11 mouse cellular contexts compared by ENCODE assay signal in genomic region chr2:36093914-36094475, GRCm38 (mm10). TPM values are rescaled to one million over a fixed set of nuclear protein-coding genes. Genes with fewer than 3 reads are reported as not detected.
A peak's percentile ranks its signal among the peaks of the same experiment; 100 is the strongest.
DNase-seq lines count a peak whose midpoint lies in the region; ATAC-seq and TF ChIP-seq lines count a peak whose summit lies in the region.
"Had no signal": no experiment of that assay in that cellular context is flagged by ENCODE, and none has a peak within 500 bp of the region (broad histone marks: within the 10 kb centered on the region; RNA-seq: fewer than 3 reads in every experiment).

No protein-coding gene starts in this region.

- WGBS in intestine, embryonic 14.5 days, result 7% methylated on average over 31 of the region's 31 CpGs
- WGBS in intestine, embryonic 15.5 days, result 11% methylated on average over 31 of the region's 31 CpGs
- WGBS in hindbrain, embryonic 15.5 days, result 5% methylated on average over 31 of the region's 31 CpGs

- no peaks in the 10 kb centered on the region for H3K9me3 ChIP-seq in intestine, embryonic 14.5 days (ENCODE audit: control insufficient read depth, low read length)
- no peaks in the 10 kb centered on the region for H3K9me3 ChIP-seq in intestine, embryonic 15.5 days
- H3K9me3 ChIP-seq in hindbrain, embryonic 15.5 days, result no peaks in the 10 kb centered on the region
- H3K9me3 ChIP-seq: heart, embryonic 15.5 days had no signal

- TF ChIP-seq POLR2A in testis, adult 2 months (IDR thresholded peaks at IDR 0.05; ENCODE audit: control insufficient read depth, low read depth, low read length), result no peak

- H3K9ac ChIP-seq in intestine, embryonic 14.5 days (ENCODE audit: low read length), result no peak overlapping the region
- H3K9ac ChIP-seq in intestine, embryonic 15.5 days, result no peak overlapping the region
- no peak overlapping the region for H3K9ac ChIP-seq in hindbrain, embryonic 15.5 days
- H3K9ac ChIP-seq: heart, embryonic 15.5 days had no signal

- DNase-seq in intestine, embryonic 14.5 days (ENCODE audit: low spot score), result peak; percentile 64
- no peak for DNase-seq in testis, postnatal 10 days (ENCODE audit: low spot score)
- DNase-seq in c-Kit-positive CD71-positive TER-119-positive erythroid progenitor cells, embryonic 14.5 days (ENCODE audit: low spot score), result no peak
- no peak for DNase-seq in thymus, postnatal 4 days
- no peak for DNase-seq in left cerebral cortex, adult 11 months (ENCODE audit: low spot score)
- DNase-seq: cerebellum, adult 18-20 months; lung, adult 2 months had no signal

- H3K27ac ChIP-seq in intestine, embryonic 14.5 days (ENCODE audit: low read depth), result no peak overlapping the region
- H3K27ac ChIP-seq in intestine, embryonic 15.5 days, result no peak overlapping the region
- H3K27ac ChIP-seq in testis, adult 2 months (ENCODE audit: control insufficient read depth, insufficient read depth, low read depth, low read length), result no peak overlapping the region
- H3K27ac ChIP-seq in hindbrain, embryonic 15.5 days (replicated peaks), result no peak overlapping the region
- H3K27ac ChIP-seq: heart, embryonic 15.5 days had no signal

- no peak overlapping the region for H3K4me2 ChIP-seq in intestine, embryonic 14.5 days (ENCODE audit: low read length)
- H3K4me2 ChIP-seq in intestine, embryonic 15.5 days (replicated peaks), result no peak overlapping the region; the same call in 1 of the 2 replicates
- H3K4me2 ChIP-seq in hindbrain, embryonic 15.5 days, result 0 out of 2 replicates have a peak overlapping the region, but pooled peaks have one; percentile 5
- H3K4me2 ChIP-seq: heart, embryonic 15.5 days had no signal

- H3K27me3 ChIP-seq in intestine, embryonic 14.5 days (replicated peaks; ENCODE audit: control insufficient read depth, insufficient read depth, low read length), result peaks cover 100% of the 10 kb centered on the region
- peaks cover 95% of the 10 kb centered on the region for H3K27me3 ChIP-seq in intestine, embryonic 15.5 days (replicated peaks)
- H3K27me3 ChIP-seq in testis, adult 2 months (ENCODE audit: control insufficient read depth, insufficient read depth, low read length), result no peaks in the 10 kb centered on the region
- H3K27me3 ChIP-seq in hindbrain, embryonic 15.5 days, result peaks cover 99% of the 10 kb centered on the region

- no peak overlapping the region for H3K4me3 ChIP-seq in intestine, embryonic 14.5 days (ENCODE audit: low read depth, low read length)
- no peak overlapping the region for H3K4me3 ChIP-seq in intestine, embryonic 15.5 days (replicated peaks)
- peak overlapping the region; percentile 33; the same call in 1 of the 2 replicates for H3K4me3 ChIP-seq in testis, adult 2 months (ENCODE audit: control insufficient read depth, low read depth, low read length)
- peak overlapping the region; percentile 1; the same call in 1 of the 2 replicates for H3K4me3 ChIP-seq in hindbrain, embryonic 15.5 days
- H3K4me3 ChIP-seq: heart, embryonic 15.5 days had no signal

- peaks cover 11% of the 10 kb centered on the region; the same call in 1 of the 2 replicates for H3K4me1 ChIP-seq in intestine, embryonic 14.5 days (replicated peaks; ENCODE audit: control insufficient read depth, insufficient read depth, low read length)
- H3K4me1 ChIP-seq in intestine, embryonic 15.5 days (replicated peaks), result peaks cover 14% of the 10 kb centered on the region
- peaks cover 18% of the 10 kb centered on the region for H3K4me1 ChIP-seq in testis, adult 2 months (ENCODE audit: control insufficient read depth, insufficient read depth, low read length)
- peaks cover 19% of the 10 kb centered on the region for H3K4me1 ChIP-seq in hindbrain, embryonic 15.5 days (replicated peaks)

- no peaks in the 10 kb centered on the region for H3K36me3 ChIP-seq in intestine, embryonic 14.5 days (ENCODE audit: control insufficient read depth, insufficient read depth, low read length)
- H3K36me3 ChIP-seq in intestine, embryonic 15.5 days, result no peaks in the 10 kb centered on the region
- H3K36me3 ChIP-seq in testis, adult 2 months (ENCODE audit: control insufficient read depth, insufficient read depth, low read length), result no peaks in the 10 kb centered on the region
- no peaks in the 10 kb centered on the region for H3K36me3 ChIP-seq in hindbrain, embryonic 15.5 days
- H3K36me3 ChIP-seq: heart, embryonic 15.5 days had no signal

- TF ChIP-seq CTCF in testis, adult 2 months (IDR thresholded peaks at IDR 0.05; ENCODE audit: control insufficient read depth, insufficient read depth, insufficient replicate concordance, low read depth, low read length), result no peak

- ATAC-seq in intestine, embryonic 14.5 days (replicated peaks; ENCODE audit: low FRiP score, low TSS enrichment, low read depth), result no peak
- no peak for ATAC-seq in intestine, embryonic 15.5 days
- ATAC-seq in hindbrain, embryonic 15.5 days (ENCODE audit: low FRiP score, low read depth), result no peak

RNA-seq across cellular contexts. Expression of gene Lhx6, which starts 11.2 kb away (rescaled TPM):
- polyA plus RNA-seq in intestine, embryonic 14.5 days (2014; fragmentation: Nextera tagmentation; extraction: Ambion mirVana), result 1.5 and 2.0 TPM in 2 replicates
- polyA plus RNA-seq in intestine, embryonic 15.5 days (2015; fragmentation: Nextera tagmentation; extraction: Ambion mirVana), result 1.6 and 2.0 TPM in 2 replicates
- 3.9 and 5.3 TPM in 2 replicates for polyA plus RNA-seq in testis, adult 2 months (2012; rRNA removed)
- polyA plus RNA-seq in hindbrain, embryonic 15.5 days (2015; fragmentation: Nextera tagmentation; extraction: Ambion mirVana), result 0.62 and 1.3 TPM in 2 replicates

RNA-seq across cellular contexts. Expression of gene Mrrf, which starts 42.2 kb away (rescaled TPM):
- polyA plus RNA-seq in intestine, embryonic 14.5 days (2014; fragmentation: Nextera tagmentation; extraction: Ambion mirVana), result 33.3 and 38.3 TPM in 2 replicates
- 35.1 and 35.9 TPM in 2 replicates for polyA plus RNA-seq in intestine, embryonic 15.5 days (2015; fragmentation: Nextera tagmentation; extraction: Ambion mirVana)
- 70.8 and 78.5 TPM in 2 replicates for polyA plus RNA-seq in testis, adult 2 months (2012; rRNA removed)
- polyA plus RNA-seq in hindbrain, embryonic 15.5 days (2015; fragmentation: Nextera tagmentation; extraction: Ambion mirVana), result 21.2 and 23.1 TPM in 2 replicates

RNA-seq across cellular contexts. Expression of gene Rbm18, which starts 42.6 kb away (rescaled TPM):
- polyA plus RNA-seq in intestine, embryonic 14.5 days (2014; fragmentation: Nextera tagmentation; extraction: Ambion mirVana), result 63.3 and 74.0 TPM in 2 replicates
- polyA plus RNA-seq in intestine, embryonic 15.5 days (2015; fragmentation: Nextera tagmentation; extraction: Ambion mirVana), result 49.0 and 54.4 TPM in 2 replicates
- polyA plus RNA-seq in testis, adult 2 months (2012; rRNA removed), result 11.5 and 14.2 TPM in 2 replicates
- polyA plus RNA-seq in hindbrain, embryonic 15.5 days (2015; fragmentation: Nextera tagmentation; extraction: Ambion mirVana), result 114 and 117 TPM in 2 replicates

RNA-seq across cellular contexts. Expression of gene Morn5, which starts 44.7 kb away (rescaled TPM):
- 0.35 TPM in 1 of 2 replicates, not detected in the other for polyA plus RNA-seq in intestine, embryonic 14.5 days (2014; fragmentation: Nextera tagmentation; extraction: Ambion mirVana)
- 0.21 TPM in 1 of 2 replicates, not detected in the other for polyA plus RNA-seq in intestine, embryonic 15.5 days (2015; fragmentation: Nextera tagmentation; extraction: Ambion mirVana)
- 492 and 524 TPM in 2 replicates for polyA plus RNA-seq in testis, adult 2 months (2012; rRNA removed)
- polyA plus RNA-seq in hindbrain, embryonic 15.5 days (2015; fragmentation: Nextera tagmentation; extraction: Ambion mirVana), result 2.9 and 3.0 TPM in 2 replicates

RNA-seq across cellular contexts. Expression of gene Ndufa8, which starts 44.8 kb away (rescaled TPM):
- 273 and 289 TPM in 2 replicates for polyA plus RNA-seq in intestine, embryonic 14.5 days (2014; fragmentation: Nextera tagmentation; extraction: Ambion mirVana)
- polyA plus RNA-seq in intestine, embryonic 15.5 days (2015; fragmentation: Nextera tagmentation; extraction: Ambion mirVana), result 288 and 322 TPM in 2 replicates
- 78.4 and 80.8 TPM in 2 replicates for polyA plus RNA-seq in testis, adult 2 months (2012; rRNA removed)
- 327 and 332 TPM in 2 replicates for polyA plus RNA-seq in hindbrain, embryonic 15.5 days (2015; fragmentation: Nextera tagmentation; extraction: Ambion mirVana)

Comparison
In these comparisons a context has a peak if more than half of its experiments do, and no peak if none do; other contexts are left out.
1. H3K4me3 ChIP-seq: peak in testis, adult 2 months (single experiment) and hindbrain, embryonic 15.5 days (single experiment); none in intestine, embryonic 14.5 days (single experiment) and intestine, embryonic 15.5 days (single experiment).